Mouse (Mus musculus): ENCODE data around the gene Csnk2b.

- TF ChIP-seq EP300 (IDR thresholded peaks at IDR 0.05; ENCODE audit: low read depth) (no peak), CTCF (IDR thresholded peaks at IDR 0.05; ENCODE audit: low read depth) (no peak)
Measured at GRCm38 (mm10) chr17:35128996-35129395, 7.1 kb upstream of the Csnk2b start.
